Mouse (Mus musculus): ENCODE measurements around the gene Krr1.

- TF ChIP-seq MYOD1 (IDR thresholded peaks at IDR 0.05; ENCODE audit: control insufficient read depth in 1 of 3, insufficient read length in 2 of 3, low read depth in 2 of 3) = no peak
- TF ChIP-seq POLR2AphosphoS2 (IDR thresholded peaks at IDR 0.05; ENCODE audit: insufficient read length, low read depth) = no peak
- no peak for TF ChIP-seq TCF12 (IDR thresholded peaks at IDR 0.05; ENCODE audit: insufficient read depth, poor library complexity, severe bottlenecking)
- no peak for TF ChIP-seq TCF3 (IDR thresholded peaks at IDR 0.05; ENCODE audit: insufficient read length, low read depth)
- TF ChIP-seq POLR2A (IDR thresholded peaks at IDR 0.05; ENCODE audit: insufficient read length, low read depth) = no peak
- TF ChIP-seq USF1 (IDR thresholded peaks at IDR 0.05; ENCODE audit: low read depth) = no peak
- TF ChIP-seq CEBPB (IDR thresholded peaks at IDR 0.05; ENCODE audit: insufficient read depth, poor library complexity, severe bottlenecking) = no peak
- TF ChIP-seq MAX (IDR thresholded peaks at IDR 0.05; ENCODE audit: low read depth) = no peak
- no peak for TF ChIP-seq MYOG (IDR thresholded peaks at IDR 0.05; ENCODE audit: control insufficient read depth in 1 of 3, insufficient read depth in 1 of 3, insufficient read length in 2 of 3, low read depth in 2 of 3)
- TF ChIP-seq E2F4 (IDR thresholded peaks at IDR 0.05; ENCODE audit: insufficient read depth) = no peak
- no peak for TF ChIP-seq REST (IDR thresholded peaks at IDR 0.05; ENCODE audit: insufficient read depth, insufficient read length)
- TF ChIP-seq SRF (IDR thresholded peaks at IDR 0.05; ENCODE audit: control insufficient read depth, insufficient read length, low read depth) = no peak
Measured at GRCm38 (mm10) chr10:111937146-111937534, 35.3 kb upstream of the Krr1 start.
